Mouse (Mus musculus) right cerebral cortex, postnatal 14 days (tissue): ENCODE data around the gene Ntn5.

Source experiments
- DNase-seq: peaks from one replicate; pipeline ENCODE4 v3.0.0; 2022

Ntn5 gene

DNA sequence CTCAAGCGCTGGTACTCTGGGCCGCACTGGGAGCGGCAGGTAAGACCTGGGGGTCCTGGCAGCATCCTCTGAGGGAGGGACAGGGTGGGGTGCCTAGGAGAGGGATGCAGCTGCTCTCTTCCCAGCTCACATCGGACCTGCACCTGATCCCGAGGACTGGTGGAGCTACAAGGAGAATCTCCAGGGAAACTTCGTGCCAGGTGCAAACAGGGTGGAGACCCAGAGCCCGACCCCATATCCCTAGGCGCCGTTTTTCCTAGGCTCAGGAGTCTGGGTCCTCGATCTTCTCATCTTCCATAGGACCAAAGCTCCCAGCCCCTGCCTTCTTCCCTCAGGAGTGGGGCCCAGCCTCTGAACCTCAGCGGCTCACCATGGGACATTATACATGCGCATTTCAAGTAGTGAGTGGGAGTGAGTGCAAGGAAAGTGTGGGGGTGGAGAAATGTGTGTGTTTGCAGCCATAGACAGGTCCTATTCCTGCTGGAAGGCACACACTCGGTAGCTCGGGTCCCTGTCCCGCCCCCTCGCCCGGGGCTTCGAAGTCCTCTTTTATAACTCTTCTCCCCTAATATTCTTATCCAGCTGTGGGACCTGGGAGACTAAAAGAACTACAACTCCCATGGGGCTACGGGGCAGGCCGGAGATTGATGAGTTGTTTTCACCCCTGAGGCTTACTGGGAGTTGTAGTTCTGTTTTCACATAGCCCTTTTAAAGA is 16.6 kb downstream of the Ntn5 start:
- peak; percentile 66 for DNase-seq

DNA sequence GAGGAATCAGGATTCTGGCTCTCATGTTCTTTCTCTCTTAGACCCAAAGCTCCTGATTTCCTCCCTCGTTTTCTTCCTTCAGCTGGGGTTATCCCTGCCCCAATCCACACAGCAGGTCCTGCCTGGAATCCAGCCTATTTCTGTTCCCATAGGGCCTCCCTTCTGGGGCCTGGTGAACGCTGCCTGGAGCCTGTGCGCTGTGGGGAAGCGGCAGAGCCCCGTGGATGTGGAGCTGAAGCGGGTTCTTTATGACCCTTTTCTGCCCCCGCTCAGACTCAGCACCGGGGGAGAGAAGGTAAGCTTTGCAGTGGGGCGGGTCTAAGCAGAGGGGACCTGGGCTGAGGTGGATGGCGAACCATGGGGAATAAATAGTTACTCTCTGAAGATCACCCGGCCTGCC is 17.2 kb downstream of the Ntn5 start:
- DNase-seq = peak; percentile 38

DNA sequence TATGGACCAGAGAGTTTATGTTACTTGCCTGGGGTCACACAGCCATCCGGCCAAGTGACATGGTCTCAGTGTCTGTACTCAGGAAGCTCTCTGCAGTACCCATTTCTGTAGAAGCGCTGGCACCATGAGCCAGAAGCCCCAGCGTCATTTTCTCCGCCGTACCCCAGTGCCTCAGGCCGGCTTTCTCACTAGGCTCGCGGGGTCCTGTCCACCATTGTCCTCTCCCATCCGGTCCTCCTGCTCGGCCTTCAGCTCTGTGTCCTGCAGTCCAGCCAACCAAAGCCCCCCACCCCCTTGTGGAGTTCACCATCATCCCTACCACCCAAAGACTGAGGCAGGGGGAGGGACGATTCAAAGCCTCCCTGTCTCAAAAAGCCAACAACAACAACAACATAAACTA is 17.8 kb downstream of the Ntn5 start:
- DNase-seq = no peak

DNA sequence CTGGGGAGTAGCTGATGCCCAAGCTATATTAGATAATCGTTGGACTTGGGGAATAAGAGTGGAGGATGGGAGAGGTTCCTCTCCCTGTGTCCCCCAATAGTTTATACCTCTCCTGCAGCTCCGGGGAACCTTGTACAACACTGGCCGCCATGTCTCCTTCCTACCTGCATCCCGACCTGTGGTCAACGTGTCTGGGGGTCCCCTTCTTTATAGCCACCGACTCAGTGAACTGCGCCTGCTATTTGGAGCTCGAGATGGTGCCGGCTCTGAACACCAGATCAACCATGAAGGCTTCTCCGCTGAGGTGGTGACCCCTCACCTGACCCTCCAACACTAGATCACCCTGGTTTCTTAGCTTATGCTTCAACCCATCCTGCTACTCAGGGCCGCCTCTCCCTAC is 18.5 kb downstream of the Ntn5 start:
- no peak for DNase-seq

DNA sequence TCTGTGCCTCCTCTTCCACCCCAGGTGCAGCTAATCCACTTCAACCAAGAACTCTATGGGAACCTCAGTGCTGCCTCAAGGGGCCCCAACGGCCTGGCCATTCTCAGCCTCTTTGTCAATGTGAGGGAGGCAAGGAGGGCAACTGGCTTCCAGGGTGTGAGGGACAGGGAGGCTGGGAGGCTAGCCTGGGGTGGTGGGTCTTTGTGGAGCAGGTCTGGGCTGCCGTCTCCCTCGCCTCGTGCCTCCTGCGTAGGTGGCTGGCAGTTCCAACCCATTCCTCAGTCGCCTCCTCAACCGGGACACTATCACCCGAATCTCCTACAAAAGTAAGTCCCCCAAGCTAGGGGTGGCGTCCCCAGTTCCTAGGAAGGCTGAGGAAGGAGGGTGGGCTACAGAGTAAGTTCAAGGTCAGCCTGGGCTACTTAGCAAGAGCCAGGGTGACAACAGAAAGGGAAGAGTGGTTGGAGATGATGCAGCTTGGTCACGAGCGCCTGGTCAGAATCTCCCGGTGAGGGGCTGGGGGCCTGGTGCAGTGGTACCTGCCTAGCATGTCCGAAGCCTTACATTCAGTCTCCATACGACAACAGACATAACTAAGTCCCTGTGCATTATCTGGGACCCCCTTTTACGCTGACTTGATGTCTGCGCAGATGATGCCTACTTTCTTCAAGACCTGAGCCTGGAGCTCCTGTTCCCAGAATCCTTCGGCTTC is 19.1 kb downstream of the Ntn5 start:
- DNase-seq = no peak

DNA sequence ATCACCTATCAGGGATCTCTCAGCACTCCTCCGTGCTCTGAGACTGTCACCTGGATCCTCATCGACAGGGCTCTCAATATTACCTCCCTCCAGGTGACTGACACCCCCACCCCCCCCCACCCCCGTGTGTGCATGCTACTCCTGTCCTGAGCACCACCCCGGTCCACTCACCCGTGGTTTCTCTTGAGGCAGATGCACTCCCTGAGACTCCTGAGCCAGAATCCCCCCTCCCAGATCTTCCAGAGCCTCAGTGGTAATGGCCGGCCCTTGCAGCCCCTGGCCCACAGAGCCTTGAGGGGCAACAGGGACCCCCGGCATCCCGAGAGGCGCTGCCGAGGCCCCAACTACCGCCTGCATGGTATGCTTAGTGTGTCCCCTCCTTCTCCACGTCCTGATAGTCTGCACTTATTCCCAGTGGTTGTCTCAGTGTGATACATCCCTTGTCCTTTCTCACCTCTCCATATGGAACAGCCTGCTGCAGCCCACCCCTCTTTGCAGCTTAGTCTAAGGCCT is 19.8 kb downstream of the Ntn5 start:
- DNase-seq = no peak

DNA sequence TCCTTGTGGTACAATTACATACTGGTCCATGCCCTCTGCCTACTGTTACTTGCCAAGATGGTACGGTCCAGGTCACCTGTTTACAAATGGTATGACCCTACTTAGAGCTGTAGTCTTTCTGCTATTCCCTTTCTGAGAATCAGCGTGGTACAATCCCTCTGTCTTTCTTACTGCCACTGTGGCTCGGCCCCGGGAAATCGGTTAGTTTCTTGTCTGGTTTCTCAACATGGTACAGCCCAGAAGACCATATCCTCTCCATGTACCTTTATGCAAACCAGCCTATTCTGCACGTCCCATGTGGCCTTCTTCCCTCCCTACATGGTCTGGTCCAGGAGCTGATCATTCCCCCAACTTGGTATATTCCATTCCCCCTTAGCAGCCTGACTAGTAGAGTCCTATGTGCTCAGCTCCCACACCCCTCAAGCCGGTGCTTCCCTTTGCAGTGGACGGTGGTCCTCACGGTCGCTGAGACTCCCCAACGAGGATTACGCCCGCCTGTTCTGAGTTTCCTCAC is 20.3 kb downstream of the Ntn5 start:
- peak; percentile 71 for DNase-seq

DNA sequence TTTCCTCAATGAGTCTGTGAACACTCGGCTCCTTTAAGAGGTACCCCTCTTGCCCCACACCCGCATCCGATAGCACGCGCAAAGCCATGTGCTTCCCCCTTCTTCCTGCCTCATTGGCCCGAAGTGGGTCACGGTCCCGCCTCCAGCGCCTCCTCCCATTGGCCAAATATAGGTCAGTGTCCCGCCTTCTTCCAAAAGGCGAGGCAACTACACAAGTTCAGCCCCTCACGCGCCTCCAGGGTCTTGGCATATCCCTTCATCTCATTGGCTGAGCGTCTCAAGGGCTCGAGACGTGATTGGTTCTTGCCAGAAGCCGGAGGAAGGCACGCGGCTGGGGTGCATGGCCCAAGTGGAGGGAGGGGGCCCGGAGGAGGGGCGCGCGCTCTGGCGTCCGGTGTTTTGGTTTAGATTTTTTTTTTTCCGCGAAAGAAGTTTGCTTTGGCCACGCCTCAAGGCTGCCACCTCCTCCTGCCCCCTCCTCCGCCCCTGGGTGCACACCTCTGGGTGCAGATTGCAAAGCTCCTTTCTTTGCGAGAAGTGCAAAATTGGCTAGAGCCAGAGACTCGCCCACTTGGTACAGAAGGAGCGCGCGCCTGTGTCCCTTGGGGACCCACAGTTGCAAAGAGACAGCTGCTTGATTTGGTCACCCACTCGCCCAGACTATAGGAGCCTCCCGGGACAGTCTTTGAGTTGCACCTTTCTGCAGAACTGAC is 21.1 kb downstream of the Ntn5 start, which contains the start of gene Dbp:
TSS of gene Dbp (plus strand) at position 359 of the 713 bp plus-strand sequence.
- DNase-seq = peak; percentile 98

DNA sequence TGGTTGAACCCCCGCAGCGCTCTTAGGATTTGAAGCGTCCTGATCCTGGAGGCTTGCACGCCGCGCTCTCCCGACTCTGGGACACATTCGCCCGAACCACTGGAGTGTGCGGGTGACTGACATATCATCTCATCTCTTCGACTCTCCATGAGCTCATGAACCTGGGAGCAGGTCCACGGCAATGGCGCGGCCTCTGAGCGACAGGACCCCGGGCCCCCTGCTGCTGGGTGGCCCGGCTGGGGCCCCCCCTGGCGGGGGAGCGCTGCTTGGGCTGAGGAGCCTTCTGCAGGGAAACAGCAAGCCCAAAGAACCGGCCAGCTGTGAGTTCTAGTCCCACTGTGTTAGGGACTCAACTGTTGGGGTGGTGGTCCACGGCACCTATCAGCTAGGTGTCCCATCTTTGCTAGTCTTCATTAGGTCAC is 21.6 kb downstream of the Ntn5 start:
- DNase-seq = no peak

DNA sequence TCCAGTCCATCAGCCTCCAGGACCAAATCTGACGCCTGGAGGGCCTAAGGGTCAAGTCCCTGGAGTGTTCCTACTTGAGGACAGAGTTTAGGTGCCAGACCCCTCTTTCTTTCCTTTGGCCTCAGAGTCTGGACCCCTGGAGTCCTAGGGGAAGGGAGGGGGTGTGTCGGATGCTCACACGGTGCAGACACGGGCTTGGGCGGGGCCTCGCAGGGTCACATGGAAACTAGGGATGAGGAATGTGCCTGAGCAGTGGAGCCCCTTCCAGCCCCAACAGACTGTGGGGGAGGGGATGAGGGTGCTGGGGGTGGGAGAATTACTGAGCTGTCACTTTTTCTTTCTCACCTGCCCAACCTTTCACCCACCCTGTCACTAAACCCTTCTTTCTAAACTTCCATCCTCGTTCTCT is 22.1 kb downstream of the Ntn5 start:
- peak; percentile 84 for DNase-seq

DNA sequence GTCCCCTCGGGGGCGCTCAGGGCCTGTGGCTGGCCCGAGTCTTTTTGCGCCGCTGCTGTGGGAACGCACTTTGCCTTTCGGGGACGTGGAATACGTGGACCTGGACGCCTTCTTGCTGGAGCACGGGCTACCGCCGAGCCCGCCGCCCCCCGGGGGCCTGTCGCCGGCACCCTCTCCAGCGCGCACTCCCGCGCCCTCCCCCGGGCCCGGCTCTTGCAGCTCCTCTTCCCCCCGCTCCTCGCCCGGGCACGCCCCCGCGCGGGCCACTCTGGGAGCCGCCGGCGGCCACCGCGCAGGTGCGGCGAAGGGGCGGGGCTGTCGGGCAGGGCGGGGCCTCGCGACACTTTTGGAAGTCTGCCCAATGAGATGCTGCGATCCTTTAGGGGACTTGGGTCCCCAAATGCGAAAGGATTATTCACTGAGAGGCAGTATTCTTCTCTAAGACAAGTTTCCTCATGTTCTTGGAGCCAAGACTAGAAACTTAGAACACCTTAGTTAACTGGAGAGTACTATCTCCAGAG is 23.0 kb downstream of the Ntn5 start:
- DNase-seq = peak; percentile 87

DNA sequence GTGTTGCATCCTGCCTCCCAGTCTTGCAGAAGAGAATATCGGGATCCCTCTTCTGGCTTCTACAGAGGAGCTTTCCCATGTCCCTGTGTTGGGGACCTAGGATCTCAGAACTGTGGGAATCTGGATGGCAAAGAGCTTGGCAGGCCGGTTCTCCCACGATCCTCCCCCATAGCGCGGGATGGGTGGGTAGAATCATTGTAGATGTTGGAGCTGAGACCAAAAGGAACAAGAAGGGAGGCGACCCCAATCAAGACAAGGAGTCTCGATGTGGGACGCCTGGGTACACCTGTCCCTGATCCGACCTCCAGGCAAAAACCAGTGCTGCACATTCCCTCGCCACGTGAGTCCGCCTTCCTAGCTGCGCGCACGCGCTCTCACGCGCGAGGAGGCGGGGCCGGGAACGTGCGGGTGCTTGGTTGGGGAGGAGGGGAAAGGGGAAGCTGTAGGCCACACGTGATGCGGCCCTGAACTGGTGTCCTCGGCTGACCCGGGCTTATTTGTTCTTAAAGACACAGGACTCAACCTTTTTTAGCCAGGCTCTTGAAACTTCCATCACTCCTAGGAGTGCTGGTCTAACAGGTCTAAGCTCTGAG is 23.6 kb downstream of the Ntn5 start:
- DNase-seq = peak; percentile 98

DNA sequence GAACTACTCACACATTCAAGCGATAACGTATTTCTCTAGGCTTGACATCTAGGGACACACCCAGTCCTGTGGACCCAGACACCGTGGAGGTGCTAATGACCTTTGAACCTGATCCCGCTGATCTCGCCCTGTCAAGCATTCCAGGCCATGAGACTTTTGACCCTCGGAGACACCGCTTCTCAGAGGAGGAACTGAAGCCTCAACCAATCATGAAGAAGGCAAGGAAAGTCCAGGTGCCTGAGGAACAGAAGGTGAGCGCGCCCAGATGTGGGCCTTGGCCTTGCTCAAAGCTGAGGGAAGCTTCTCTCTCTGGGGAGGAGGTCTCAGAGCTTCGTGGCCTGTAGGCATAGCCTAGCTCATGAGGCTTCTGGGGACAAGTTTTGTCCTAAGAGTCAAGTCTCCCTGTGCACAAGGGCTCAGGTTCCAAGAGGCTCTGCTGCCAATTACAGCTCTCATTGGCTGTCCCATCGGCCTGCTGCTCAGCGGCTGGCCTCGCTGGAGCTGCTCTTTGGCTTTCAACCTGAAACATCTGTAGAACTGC is 24.5 kb downstream of the Ntn5 start:
- DNase-seq = no peak

DNA sequence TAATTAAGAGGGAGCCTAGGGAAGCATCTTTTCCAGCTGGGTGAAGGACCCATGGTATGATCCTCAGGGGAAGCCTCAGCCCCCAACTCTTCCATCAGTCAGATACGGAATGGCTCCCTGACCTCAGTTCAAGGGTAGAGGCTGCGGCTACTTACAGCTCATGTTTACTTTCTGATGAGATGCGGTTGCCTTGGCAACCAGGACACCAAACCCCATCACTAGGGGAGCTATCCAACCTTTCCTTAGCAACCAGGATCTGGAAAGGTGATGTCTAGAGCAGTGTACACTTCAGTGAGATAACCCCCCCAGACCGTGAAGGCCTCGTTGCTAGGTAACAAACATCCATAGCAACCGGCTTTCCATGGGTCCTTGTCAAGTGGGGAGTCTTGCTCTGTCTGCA is 25.2 kb downstream of the Ntn5 start:
- no peak for DNase-seq

DNA sequence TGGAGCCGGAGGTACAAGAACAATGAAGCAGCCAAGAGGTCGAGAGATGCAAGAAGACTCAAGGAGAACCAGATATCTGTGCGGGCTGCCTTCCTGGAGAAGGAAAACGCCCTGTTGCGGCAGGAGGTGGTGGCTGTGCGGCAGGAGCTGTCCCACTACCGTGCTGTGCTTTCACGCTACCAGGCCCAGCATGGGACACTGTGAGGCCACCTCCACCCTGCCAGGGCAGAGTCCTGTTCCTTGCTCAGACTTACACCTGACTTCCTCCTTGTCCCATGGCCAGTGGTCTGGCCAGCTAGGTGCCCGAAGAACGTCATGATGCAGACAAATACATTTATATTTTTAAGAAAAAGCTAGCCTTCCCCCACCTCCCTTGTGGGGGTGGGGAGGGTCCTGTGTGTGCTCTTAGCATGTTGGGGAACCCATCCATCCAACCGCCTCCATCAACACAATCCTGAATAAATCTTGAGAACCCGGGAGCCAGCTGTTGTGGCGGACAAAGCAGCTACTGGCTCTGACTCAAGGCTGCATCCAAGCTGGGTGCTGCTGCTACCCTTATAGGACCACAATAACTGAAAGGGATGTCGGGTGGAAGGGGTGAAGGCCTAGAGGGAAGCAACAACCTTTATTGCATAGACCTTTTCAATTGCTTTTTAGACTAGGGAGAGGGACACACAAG is 26.0 kb downstream of the Ntn5 start:
- no peak for DNase-seq

DNA sequence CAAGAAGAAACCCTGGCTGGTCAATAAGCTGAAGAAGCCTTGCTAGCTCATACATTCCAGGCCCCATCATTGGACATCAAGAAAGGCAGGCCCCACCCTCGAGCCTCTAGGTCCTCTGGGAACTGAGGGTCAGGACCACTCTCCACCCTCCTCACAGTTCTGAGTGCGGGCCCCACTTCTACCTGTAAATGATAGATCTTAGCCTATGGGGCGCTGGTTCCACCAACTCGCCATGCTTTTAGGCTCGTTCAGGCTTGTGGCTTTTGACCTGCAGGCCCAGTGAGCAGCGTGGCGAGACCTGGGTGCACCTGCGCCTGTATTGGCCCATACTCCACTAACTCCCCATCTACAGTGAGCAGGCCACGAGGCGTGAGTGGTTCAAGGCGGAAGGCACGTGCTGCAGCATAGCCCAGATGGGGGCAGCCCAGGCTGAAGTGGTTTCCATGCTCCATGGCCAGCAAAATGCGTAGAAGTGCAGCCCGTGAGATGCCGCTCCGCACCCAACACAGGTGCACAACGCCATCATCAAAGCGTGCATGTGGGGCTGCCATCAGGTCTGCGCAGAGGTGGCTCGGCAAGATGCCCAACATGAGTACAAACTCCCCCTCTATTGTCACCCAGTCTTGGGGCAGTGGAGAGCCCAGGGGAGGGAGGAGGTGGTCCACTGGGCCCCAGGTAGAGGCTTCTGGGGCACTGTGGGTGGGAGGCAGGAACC is 26.8 kb downstream of the Ntn5 start:
- no peak for DNase-seq

DNA sequence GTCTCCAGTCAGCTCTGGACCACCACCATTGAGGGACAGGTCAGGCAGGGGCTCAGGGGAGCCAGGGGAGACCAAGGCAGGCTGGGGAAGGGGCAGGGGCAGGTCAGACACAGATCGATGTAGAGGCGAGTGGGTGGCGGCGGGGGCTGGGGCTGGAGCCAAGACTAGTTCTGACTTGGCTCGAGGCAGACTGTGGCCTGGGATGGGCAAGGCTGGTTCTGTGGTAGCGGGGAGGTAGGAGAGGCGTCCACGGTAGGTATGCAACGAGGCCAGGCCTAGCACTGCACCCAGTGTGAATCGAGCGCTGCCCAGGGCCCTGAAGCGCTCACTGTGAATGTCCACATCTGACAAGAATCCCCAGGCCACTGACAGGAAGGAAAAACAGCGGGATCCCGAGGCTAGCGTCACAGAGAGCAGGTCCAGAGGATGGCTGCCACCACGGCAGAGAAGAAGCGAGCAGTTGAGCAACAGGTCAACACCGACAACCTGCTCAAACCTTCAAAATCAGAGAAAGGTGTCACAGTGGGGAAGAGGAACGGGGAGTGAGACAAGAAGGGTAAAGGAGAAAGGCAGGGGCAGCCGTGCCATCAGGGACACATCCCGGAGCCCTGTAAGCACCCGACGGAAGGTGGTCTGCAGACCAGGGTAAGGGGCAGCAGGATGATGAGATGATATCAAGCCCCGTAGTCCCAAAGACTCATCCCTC is 27.6 kb downstream of the Ntn5 start:
- no peak for DNase-seq

DNA sequence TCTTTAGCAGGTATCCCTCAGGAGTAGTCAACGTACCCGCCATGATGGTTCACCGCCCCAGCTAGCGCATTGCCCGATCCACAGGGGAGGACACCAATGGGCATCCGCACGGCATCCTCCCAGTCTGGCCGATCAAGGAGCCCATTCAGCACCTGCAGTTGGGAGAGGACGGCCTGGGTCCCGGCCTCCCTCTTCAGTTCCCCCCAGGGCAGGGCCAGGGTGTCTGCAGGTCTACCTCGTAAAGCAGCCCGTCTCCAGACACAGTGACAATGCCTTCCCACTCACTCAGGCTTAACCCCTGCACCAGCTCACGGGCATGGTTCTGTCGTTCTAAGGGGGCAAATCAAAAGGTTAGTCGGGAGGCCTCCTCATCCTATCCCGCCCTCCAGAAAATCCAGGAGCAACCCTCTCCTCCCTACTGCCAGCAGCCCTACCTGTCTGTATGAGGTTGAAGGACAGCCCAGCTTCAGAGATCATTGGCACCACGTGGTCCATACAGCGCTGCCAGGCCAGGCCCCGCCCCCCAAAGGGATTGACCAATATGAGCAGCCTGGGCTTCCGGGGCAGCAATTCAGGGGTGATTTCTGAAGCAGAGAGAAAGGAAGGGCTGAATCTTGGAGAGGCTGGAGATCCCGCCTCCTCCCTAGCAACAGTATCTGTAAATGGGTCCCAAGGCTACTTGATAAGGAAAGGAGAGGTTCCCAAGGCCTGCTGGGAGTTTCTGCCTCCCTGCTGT is 28.4 kb downstream of the Ntn5 start:
- DNase-seq = no peak

DNA sequence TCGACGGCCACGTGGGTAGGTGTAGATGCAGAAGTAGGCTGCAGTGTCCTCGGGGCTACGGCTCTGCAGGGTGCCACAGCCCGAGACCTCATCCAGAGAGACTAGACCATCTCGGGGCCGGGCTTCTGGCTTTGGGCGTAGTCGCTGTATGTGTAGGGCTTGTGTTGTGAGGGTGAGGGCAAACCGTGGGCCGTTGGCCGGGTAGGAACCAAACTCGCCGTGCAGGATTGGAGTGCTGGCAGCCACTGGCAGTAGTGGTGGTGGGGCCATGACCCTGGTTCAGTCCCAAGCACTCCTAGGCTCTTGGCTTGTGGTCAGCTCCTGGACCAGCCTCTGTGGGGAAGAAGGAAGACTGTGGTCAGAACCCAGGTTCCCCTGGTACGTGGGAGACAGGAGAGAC is 29.6 kb downstream of the Ntn5 start:
- no peak for DNase-seq
